8 mouse cellular contexts compared by ENCODE assay signal in the genomic region with DNA sequence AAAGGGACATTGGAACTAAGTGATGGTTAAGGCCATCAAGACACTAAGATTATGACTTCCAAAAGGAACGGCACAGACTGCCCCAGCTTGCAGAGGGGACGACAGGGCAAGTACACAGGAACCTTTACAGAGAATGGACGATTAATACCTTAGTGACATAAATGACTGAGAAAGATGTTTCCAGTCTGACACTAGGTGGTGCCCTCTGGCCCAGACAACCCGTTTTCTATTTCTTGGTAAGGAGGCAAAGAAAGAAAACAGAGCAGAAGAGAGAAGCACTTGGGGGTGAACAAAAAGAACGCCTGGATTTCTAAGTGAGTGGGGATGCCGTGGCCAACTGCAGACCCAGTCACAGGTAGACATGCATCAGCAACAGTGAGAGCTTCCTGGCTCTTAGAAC. TPM values are rescaled to one million over a fixed set of nuclear protein-coding genes. Genes with fewer than 3 reads are reported as not detected.
A peak's percentile ranks its signal among the peaks of the same experiment; 100 is the strongest.
DNase-seq lines count a peak whose midpoint lies in the region; ATAC-seq and TF ChIP-seq lines count a peak whose summit lies in the region.

No protein-coding gene starts in this region.

- 18% methylated on average over 6 of the region's 6 CpGs for WGBS in large intestine, adult 2 months

- DNase-seq in A20 (ENCODE audit: low read depth, low spot score) (peak; percentile 65), Patski (ENCODE audit: low read depth, low spot score) (no peak)
- peak; percentile 14 for DNase-seq in embryo, embryonic 11.5 days (ENCODE audit: low read depth, low spot score)
- DNase-seq in heart, postnatal 10 days = peak; percentile 47 to 49
- peak; percentile 22 for DNase-seq in large intestine, adult 2 months (ENCODE audit: low read depth, low spot score)
- peak; percentile 37 for DNase-seq in mesoderm, embryonic 11.5 days (ENCODE audit: low read depth, low spot score)
- peak; percentile 70 for DNase-seq in splenic B cell, adult 2 months (ENCODE audit: low read depth, low spot score)
- DNase-seq in right cerebral cortex, postnatal 25 days = no peak

- POLR2A ChIA-PET in Patski (lab: Charles Lee) = interaction anchor here (0.6 kb wide), 1 partner anchor 1275 kb away, joined by 5 read pairs; no protein-coding TSS in a partner anchor

- ATAC-seq in Patski = no peak

- in situ Hi-C loops in Patski (cut with MboI; ENCODE audit: low pct_unique_long_range_greater_than_20kb) = loop anchor here (25.0 kb wide), 1 partner anchor 537 kb away; no protein-coding TSS in a partner anchor

- no peaks in the 10 kb centered on the region for H3K27me3 ChIP-seq in Patski
- H3K27me3 ChIP-seq in splenic B cell, adult 2 months (ENCODE audit: control insufficient read depth, insufficient read depth, low read length, poor library complexity, severe bottlenecking) = no peaks in the 10 kb centered on the region

- intact Hi-C loops in heart, postnatal 10 days (cut with DNase I) = loop anchor here (10.0 kb wide), 2 partner anchors 549 to 1451 kb away; no protein-coding TSS in a partner anchor

- no peaks in the 10 kb centered on the region for H3K36me3 ChIP-seq in splenic B cell, adult 2 months (ENCODE audit: control insufficient read depth, insufficient read depth, low read length, poor library complexity, severe bottlenecking)

- peak; percentile 74 for TF ChIP-seq CTCF in Patski (IDR thresholded peaks at IDR 0.05)

- CTCF ChIA-PET in Patski (lab: Charles Lee) = interaction anchor here (0.7 to 3.2 kb wide), 13 partner anchors 8 to 1468 kb away, joined by 3 to 18 read pairs (median 4); no protein-coding TSS in a partner anchor

RNA-seq across cellular contexts. Expression of a gene that starts 2.2 kb away (rescaled TPM):
- polyA plus RNA-seq in Patski (2021) = 46.7 TPM
- total RNA-seq in heart, postnatal 10 days (2021) = 10 to 100 TPM; 26.7 to 27.5 TPM
- 15.6 and 21.8 TPM in 2 replicates for polyA plus RNA-seq in large intestine, adult 2 months (2012; rRNA removed)

Comparison
In these comparisons a context has a peak if more than half of its experiments do, and no peak if none do; other contexts are left out.
1. DNase-seq: peak in A20 (single experiment), embryo, embryonic 11.5 days (single experiment), heart, postnatal 10 days (2 of 2), large intestine, adult 2 months (single experiment), mesoderm, embryonic 11.5 days (single experiment) and splenic B cell, adult 2 months (single experiment); none in Patski (single experiment) and right cerebral cortex, postnatal 25 days (single experiment).